Mouse (Mus musculus) adrenal gland, postnatal 10 days (tissue): ENCODE results near the gene Adamts14. TPM values are rescaled to one million over a fixed set of nuclear protein-coding genes. Genes with fewer than 3 reads are reported as not detected.

Source experiments
- total RNA-seq, 2 experiments: library from RNA; stranded (reverse); gene quantifications; 2 replicates each; pipeline ENCODE4 v1.2.3; 2021

Gene Adamts14
- total RNA-seq, 2 experiments from 2014 or later, result 3.7 to 4.3 TPM

Other genes with a start within 250 kb of the Adamts14 start
- 10 to 100 TPM; 51.4 to 81.8 TPM for gene Pcbd1, start 184.1 kb downstream of the Adamts14 start, total RNA-seq
- 10 to 100 TPM; 56.8 to 66.6 TPM for gene Sgpl1, start 125.7 kb downstream of the Adamts14 start, total RNA-seq
- not detected for gene Tbata, start 101.5 kb downstream of the Adamts14 start, total RNA-seq
- under 1 TPM; 0.12 to 0.18 TPM for gene Prf1, start 24.4 kb upstream of the Adamts14 start, total RNA-seq
- 10 to 100 TPM; 53.0 to 66.0 TPM for gene Pald1, start 110.1 kb upstream of the Adamts14 start, total RNA-seq
- gene Nodal, start 144.5 kb upstream of the Adamts14 start, total RNA-seq, result under 1 TPM in 1 of 2 experiments, not detected in 1; 0.36 TPM
- gene Eif4ebp2, start 179.2 kb upstream of the Adamts14 start, total RNA-seq, result 100 to 1,000 TPM; 116 to 127 TPM
- gene Lrrc20, start 202.4 kb upstream of the Adamts14 start, total RNA-seq, result 10 to 100 TPM; 10.8 to 13.6 TPM